Mouse (Mus musculus): ENCODE data around the gene Traf2. TPM values are rescaled to one million over a fixed set of nuclear protein-coding genes. Genes with fewer than 3 reads are reported as not detected.

The Traf2 gene
- polyA plus RNA-seq, 1 experiment from 2014 or later = 22.3 TPM

DNA sequence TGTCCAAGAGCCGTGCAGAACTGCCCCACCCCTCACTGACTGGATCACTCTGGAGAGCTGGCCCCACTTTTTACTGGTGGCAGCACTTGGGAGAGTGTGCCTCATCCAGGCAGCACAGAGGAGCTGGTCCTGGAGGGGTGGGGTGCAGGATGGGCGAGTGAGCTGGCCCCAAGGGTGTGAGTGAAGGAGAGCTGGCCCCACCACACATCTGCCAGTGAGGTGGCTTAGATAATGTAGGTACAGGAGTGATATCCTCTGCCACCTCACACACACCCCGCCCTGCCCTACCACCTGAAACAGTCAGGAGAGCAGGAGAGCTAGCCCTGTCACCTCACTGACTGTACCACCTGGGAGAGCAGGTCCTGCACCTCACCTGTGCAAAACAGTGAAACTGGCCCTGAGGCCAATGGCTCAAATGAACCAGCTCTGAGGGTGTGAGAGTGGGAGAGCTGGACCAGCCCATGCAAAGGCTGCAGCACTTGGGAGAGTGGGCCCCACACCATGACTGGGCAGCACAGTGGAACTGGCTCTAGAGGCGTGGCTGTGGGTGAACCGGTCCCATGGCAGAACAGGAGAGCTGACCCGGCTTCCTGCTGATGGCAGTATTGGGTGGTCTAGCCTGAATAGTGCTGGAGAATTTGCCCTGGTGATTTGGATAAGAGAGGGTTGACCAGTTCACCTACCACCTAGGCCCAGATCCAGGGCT, 58.6 kb downstream of the Traf2 start:
- WGBS = 72% methylated on average over 6 of the region's 6 CpGs
- H3K9ac ChIP-seq = no peak overlapping the region
- H3K4me3 ChIP-seq = no peak overlapping the region
- H3K9me3 ChIP-seq (replicated peaks) = no peaks in the 10 kb centered on the region
- peaks cover 26% of the 10 kb centered on the region for H3K27me3 ChIP-seq (replicated peaks)
- no peak overlapping the region for H3K27ac ChIP-seq (ENCODE audit: poor library complexity, severe bottlenecking)
- H3K4me2 ChIP-seq = no peak overlapping the region
- ATAC-seq (ENCODE audit: insufficient number of reproducible peaks, low FRiP score) = peak; percentile 17; the same call in 1 of the 2 replicates
- no peaks in the 10 kb centered on the region for H3K4me1 ChIP-seq (replicated peaks)
- H3K36me3 ChIP-seq = no peaks in the 10 kb centered on the region

DNA sequence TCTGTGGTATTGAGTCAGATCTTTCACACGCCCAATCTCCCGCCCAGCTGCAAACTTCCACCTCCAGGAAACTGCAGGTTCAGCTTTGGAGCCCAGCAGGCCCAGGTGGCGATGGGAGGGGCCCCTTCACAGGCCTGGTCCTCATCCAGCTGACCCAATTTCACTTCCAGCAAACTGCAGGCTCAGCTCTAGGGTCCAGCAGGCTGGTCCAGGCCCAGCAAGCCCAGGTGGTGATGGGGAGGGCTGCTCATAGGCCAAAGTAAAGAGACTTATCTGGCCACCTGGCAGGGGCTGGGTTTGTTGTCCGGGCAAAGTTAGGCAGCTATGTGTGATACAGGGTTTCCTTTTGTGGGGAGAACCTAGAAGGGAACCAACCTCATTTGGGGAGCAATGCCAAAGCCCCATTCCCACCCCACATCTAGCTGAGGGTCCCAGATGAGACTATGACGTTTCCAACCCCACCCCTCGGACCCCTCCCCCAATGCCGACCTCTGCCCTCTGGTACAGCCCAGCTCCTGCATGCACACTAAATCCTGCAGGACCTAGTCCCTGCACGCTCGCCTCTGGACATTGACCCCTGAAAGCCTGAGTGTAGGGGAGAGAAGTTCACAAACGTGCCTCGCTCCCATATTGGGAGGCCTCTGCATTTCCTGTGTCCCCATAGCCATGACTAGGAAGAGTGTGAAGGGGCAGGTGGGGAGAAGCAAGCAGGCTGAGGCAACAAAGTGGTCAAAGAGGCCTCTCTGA, 61.7 kb downstream of the Traf2 start:
- Histone ChIP-seq H3K9ac (no peak overlapping the region), H3K4me1 (replicated peaks) (no peaks in the 10 kb centered on the region), H3K36me3 (no peaks in the 10 kb centered on the region), H3K27ac (ENCODE audit: poor library complexity, severe bottlenecking) (no peak overlapping the region), H3K9me3 (replicated peaks) (no peaks in the 10 kb centered on the region), H3K4me2 (no peak overlapping the region), H3K4me3 (no peak overlapping the region), H3K27me3 (replicated peaks) (peaks cover 19% of the 10 kb centered on the region)
- 71% methylated on average over 11 of the region's 11 CpGs for WGBS
- no peak for ATAC-seq (ENCODE audit: insufficient number of reproducible peaks, low FRiP score)

DNA sequence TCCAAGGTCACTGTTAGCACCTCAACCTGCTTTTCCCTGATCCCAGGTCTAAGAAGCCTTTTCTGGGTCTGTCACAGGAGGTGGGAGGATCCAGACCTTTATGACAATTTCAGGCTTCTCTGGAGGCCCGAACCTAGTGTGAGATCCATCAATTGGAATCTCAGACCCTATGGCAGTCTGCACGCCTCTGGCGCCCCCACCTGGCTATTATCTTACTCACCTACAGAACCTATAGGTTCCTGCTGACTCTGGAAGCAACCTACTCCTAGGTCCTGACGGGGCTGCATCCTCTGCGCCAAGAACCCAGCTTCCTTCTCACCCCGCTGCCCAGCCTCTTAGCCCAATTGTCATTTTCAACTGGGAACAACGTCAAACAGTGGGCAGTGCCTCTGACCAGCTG, 63.8 kb downstream of the Traf2 start:
- no peaks in the 10 kb centered on the region for H3K4me1 ChIP-seq (replicated peaks)
- no peak overlapping the region for H3K27ac ChIP-seq (ENCODE audit: poor library complexity, severe bottlenecking)
- ATAC-seq (ENCODE audit: insufficient number of reproducible peaks, low FRiP score) = no peak
- no peaks in the 10 kb centered on the region for H3K9me3 ChIP-seq (replicated peaks)
- H3K36me3 ChIP-seq = no peaks in the 10 kb centered on the region
- peaks cover 20% of the 10 kb centered on the region for H3K27me3 ChIP-seq (replicated peaks)
- no peak overlapping the region for H3K4me2 ChIP-seq
- no peak overlapping the region for H3K9ac ChIP-seq
- 19% methylated on average over 7 of the region's 7 CpGs for WGBS
- H3K4me3 ChIP-seq = no peak overlapping the region

DNA sequence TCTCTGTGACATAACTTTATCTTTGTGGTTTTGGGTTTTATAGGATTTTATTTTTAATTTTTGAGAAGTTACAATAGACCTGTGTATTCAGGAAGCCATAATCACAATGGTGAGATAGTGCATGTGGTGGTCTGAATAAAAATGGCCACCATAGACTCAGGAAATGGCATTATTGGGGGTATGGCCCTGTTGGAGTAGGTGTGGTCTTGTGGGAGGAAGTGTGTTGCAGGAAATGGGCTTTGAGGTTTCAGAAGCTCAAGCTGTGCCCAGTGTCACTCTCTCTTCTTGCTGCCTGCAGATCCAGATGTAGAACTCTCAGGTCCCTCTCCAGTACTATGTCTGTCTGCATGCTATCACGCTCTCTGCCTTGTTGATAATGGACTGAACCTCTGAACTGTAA, 66.2 kb downstream of the Traf2 start:
- H3K4me2 ChIP-seq = no peak overlapping the region
- no peak overlapping the region for H3K27ac ChIP-seq (ENCODE audit: poor library complexity, severe bottlenecking)
- no peaks in the 10 kb centered on the region for H3K36me3 ChIP-seq
- no peak for ATAC-seq (ENCODE audit: insufficient number of reproducible peaks, low FRiP score)
- H3K4me1 ChIP-seq (replicated peaks) = no peaks in the 10 kb centered on the region
- no peak overlapping the region for H3K4me3 ChIP-seq
- H3K27me3 ChIP-seq (replicated peaks) = peaks cover 27% of the 10 kb centered on the region
- H3K9me3 ChIP-seq (replicated peaks) = no peaks in the 10 kb centered on the region
- 73% methylated on average over 1 of the region's 1 CpGs for WGBS
- H3K9ac ChIP-seq = no peak overlapping the region

DNA sequence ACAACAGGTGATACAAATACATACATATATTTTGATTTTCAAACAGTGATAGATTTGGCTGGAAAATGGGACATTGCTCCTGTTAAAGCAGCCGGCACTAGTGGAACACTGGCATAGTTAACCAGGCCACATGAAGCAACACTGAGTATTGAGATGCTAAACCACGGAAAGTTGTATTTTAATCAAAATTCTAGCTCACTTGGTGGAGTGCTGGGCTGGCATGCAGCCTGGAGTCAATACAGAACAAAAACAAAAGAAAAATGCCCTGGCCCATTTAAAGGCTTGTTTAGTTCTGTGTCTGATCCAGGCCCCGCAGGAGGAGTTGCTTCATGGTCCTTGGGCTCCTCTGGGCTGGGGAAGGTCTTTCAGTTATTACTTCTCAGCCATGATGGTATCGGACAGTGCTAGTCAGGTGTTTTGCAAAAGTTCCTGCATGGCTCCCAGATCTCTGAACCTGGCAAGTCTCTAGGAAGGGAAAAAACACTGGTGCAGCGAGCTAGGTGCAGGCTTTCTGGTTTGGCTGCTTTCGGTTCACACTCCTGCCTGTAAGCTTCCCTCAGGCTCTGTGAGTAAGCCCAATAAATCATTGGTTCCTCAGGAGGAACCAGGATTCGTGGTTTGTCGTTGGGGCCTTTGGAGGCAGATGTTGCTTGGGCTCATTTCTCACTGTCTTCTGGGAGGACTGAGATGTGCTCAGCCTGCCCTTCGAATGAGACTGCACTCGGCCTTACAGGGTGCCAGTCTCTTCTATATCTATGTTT, 67.0 kb downstream of the Traf2 start:
- Histone ChIP-seq H3K4me2 (no peak overlapping the region), H3K4me1 (replicated peaks) (no peaks in the 10 kb centered on the region), H3K9me3 (replicated peaks) (no peaks in the 10 kb centered on the region), H3K27ac (ENCODE audit: poor library complexity, severe bottlenecking) (no peak overlapping the region), H3K9ac (no peak overlapping the region), H3K27me3 (replicated peaks) (peaks cover 27% of the 10 kb centered on the region), H3K4me3 (no peak overlapping the region), H3K36me3 (no peaks in the 10 kb centered on the region)
- 67% methylated on average over 10 of the region's 10 CpGs for WGBS
- ATAC-seq (ENCODE audit: insufficient number of reproducible peaks, low FRiP score) = no peak

DNA sequence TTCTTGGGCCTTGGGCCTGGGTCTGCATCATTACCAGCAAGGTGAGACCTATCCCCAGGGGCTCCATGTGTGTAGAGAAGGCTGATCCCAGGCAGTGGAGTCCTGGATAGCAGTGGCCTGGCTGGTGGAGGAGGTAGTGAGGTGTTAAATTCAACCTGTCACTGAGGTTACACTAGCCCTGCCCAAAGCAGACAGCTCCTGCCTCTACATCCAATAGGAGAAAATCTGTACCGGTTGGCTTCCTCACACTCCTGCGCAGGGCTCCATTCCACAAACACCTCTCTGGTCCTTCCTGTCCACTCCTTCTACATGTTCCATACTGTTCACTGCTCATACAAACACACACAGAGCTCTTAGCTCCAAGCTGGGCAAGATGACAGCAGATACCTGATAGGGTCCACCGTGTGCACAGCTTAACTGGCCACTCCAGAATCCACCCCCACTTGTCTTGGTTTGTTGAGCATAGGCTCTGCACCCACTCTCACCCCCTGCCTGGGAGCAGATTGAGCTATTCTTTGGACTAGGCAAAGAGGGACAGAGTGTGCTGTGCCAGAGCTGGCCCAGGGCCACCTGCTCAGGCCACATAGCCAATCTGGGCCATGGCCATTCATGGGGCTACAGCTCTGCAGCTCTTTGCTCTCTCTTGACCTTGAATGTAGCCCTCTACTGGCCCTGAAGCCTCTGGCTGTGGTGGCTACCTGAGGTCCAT, 68.6 kb downstream of the Traf2 start:
- H3K27me3 ChIP-seq (replicated peaks) = peaks cover 16% of the 10 kb centered on the region
- H3K4me2 ChIP-seq = no peak overlapping the region
- whole genome bisulfite sequencing = 87% methylated on average over 3 of the region's 3 CpGs
- H3K4me3 ChIP-seq = no peak overlapping the region
- H3K27ac ChIP-seq (ENCODE audit: poor library complexity, severe bottlenecking) = no peak overlapping the region
- H3K4me1 ChIP-seq (replicated peaks) = 0 out of 2 replicates have a peak, but pooled peaks cover 3% of the 10 kb centered on the region
- H3K9me3 ChIP-seq (replicated peaks) = no peaks in the 10 kb centered on the region
- no peak overlapping the region for H3K9ac ChIP-seq
- no peak for ATAC-seq (ENCODE audit: insufficient number of reproducible peaks, low FRiP score)
- H3K36me3 ChIP-seq = no peaks in the 10 kb centered on the region

DNA sequence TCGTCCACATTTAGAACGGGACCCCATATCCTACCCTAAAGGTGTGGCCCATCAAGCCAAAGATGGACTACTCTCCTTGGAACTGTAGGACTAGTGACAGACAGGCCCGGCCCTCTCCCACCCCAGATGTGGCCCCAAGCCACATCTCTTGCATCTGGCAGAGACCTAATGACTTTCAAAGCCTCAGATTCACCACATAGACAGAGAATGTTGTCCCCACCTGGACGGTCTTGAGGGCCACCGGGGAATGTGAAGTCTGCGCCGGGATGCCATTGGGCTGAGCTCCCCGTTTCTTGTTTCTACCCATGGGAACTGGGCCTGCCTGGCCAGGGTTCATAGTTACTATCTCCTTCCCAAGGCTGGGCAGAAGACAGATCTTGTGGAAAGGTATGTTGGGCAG, 69.2 kb downstream of the Traf2 start:
- H3K27me3 ChIP-seq (replicated peaks) = peaks cover 16% of the 10 kb centered on the region
- no peak overlapping the region for H3K27ac ChIP-seq (ENCODE audit: poor library complexity, severe bottlenecking)
- ATAC-seq (ENCODE audit: insufficient number of reproducible peaks, low FRiP score) = no peak
- H3K9me3 ChIP-seq (replicated peaks) = no peaks in the 10 kb centered on the region
- WGBS = 82% methylated on average over 8 of the region's 8 CpGs
- 0 out of 2 replicates have a peak, but pooled peaks cover 3% of the 10 kb centered on the region for H3K4me1 ChIP-seq (replicated peaks)
- no peaks in the 10 kb centered on the region for H3K36me3 ChIP-seq
- H3K9ac ChIP-seq = no peak overlapping the region
- H3K4me2 ChIP-seq = no peak overlapping the region
- H3K4me3 ChIP-seq = no peak overlapping the region

DNA sequence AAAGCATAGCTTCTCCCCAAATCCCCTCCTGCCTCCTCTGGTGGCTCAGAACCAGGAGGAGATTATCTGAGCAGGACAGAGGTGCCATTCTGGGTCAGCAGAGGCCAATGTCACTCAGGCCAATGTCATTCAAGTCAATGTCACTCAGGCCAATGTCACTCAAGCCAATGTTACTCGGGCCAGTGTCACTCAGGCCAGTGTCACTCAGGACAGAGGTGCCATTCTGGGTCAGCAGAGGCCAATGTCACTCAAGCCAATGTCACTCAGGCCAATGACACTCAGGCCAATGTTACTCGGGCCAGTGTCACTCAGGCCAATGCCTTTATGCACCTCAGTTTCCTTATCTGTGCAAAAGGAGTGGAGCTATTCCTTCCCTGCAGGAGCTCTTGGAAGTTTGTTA, 74.2 kb downstream of the Traf2 start:
- Histone ChIP-seq H3K36me3 (no peaks in the 10 kb centered on the region), H3K9me3 (replicated peaks) (no peaks in the 10 kb centered on the region), H3K4me2 (no peak overlapping the region), H3K9ac (no peak overlapping the region), H3K27ac (ENCODE audit: poor library complexity, severe bottlenecking) (no peak overlapping the region), H3K4me3 (no peak overlapping the region), H3K27me3 (replicated peaks) (peaks cover 3% of the 10 kb centered on the region), H3K4me1 (replicated peaks) (peaks cover 25% of the 10 kb centered on the region)
- ATAC-seq (ENCODE audit: insufficient number of reproducible peaks, low FRiP score) = no peak
- WGBS = 68% methylated on average over 2 of the region's 2 CpGs

DNA sequence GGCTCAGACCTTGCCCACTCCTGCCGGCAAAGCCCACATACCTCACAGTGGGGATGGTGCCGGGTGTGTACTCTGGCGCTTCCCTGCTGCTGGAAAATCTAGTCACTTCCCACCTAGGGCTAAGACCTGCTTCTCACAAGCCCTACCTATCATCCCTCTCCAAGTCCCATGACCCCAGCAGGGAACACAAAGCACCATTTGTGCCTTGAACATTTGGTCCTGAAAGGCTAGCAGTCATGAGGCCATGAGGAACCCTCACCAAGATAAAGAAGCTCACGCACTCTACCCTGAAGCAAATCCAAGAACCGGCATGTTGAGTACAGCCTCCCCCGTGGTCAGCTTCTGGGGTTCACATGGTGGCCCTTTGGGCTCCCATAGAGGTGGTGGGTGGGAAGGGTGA, 76.8 kb downstream of the Traf2 start, which contains the start of gene Ptgds:
TSS of gene Ptgds (minus strand) at position 78 of the 400 bp plus-strand sequence.
- Histone ChIP-seq H3K27ac (ENCODE audit: poor library complexity, severe bottlenecking) (no peak within 1 kb of the TSS), H3K9ac (no peak within 1 kb of the TSS), H3K27me3 (replicated peaks) (no peaks in the 10 kb centered on the region; the same call in 1 of the 2 replicates), H3K4me2 (no peak within 1 kb of the TSS), H3K4me1 (replicated peaks) (peaks cover 32% of the 10 kb centered on the region), H3K9me3 (replicated peaks) (no peaks in the 10 kb centered on the region), H3K36me3 (no peaks in the 10 kb centered on the region), H3K4me3 (no peak within 1 kb of the TSS)
- WGBS = 33% methylated on average over 6 of the region's 6 CpGs
- no peak for ATAC-seq (ENCODE audit: insufficient number of reproducible peaks, low FRiP score)

DNA sequence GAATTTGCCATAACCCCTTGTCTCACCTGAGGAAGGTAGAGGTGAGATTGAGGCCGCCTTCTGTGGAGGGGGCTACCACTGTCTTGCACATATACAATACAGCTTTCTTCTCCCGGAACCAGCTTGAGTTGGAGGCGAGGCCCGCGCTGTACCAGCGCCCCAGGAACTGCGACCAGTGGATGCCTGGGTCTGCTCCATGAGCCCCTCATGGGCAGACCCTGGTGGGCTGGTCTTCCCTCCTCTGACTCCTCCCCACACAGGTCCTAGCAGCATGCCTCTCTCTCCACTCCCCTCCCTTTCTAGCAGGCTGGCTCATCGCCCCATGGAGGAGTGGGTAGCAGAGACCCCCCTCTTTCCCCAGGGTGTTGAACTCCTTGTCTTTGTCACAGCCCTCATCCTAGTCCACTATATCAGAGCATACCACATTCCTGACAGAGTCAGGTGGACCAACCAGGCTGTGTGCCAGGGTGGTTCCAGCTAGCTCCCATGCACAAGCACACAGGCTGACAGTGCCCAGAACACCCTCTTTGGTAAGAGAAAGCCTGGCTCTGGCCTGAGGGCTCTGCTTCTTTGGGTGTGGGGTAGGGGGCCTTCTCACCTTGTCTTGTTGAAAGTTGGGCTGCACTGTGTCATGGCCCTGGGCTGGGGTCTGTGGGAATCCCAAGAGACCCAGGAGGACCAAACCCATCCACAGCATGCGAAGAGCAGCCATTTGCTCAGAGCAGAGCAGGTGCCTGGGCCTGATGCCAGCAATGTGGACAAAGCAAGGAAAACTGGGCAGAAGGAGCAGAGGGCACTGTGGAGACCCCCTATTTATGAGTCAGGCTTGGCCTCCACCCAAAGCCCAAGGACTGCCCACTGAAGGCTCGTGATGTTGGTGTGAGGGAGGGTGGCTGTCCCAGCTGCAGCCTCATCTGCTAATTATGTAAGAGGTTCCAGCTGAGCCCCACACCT, 77.5 kb downstream of the Traf2 start:
- 72% methylated on average over 10 of the region's 10 CpGs for WGBS
- H3K4me1 ChIP-seq (replicated peaks) = peaks cover 32% of the 10 kb centered on the region
- H3K4me3 ChIP-seq = no peak overlapping the region
- no peaks in the 10 kb centered on the region for H3K27me3 ChIP-seq (replicated peaks)
- no peaks in the 10 kb centered on the region for H3K36me3 ChIP-seq
- H3K9ac ChIP-seq = no peak overlapping the region
- no peak overlapping the region for H3K27ac ChIP-seq (ENCODE audit: poor library complexity, severe bottlenecking)
- peak; percentile 25; the same call in 1 of the 2 replicates for ATAC-seq (ENCODE audit: insufficient number of reproducible peaks, low FRiP score)
- H3K9me3 ChIP-seq (replicated peaks) = no peaks in the 10 kb centered on the region
- H3K4me2 ChIP-seq = no peak overlapping the region
